Mouse (Mus musculus) forebrain, embryonic 11.5 days (tissue): ENCODE data around the gene Adam19. TPM values are rescaled to one million over a fixed set of nuclear protein-coding genes. Genes with fewer than 3 reads are reported as not detected.

Experiments
- ATAC-seq: fragments of 200-750 bp; cut with Nextera tagmentation; replicated peaks from 2 replicates; pipeline ENCODE4 v1.8.0; 2017; ENCODE audit warnings: moderate TSS enrichment; ENCODE audit not compliant: low FRiP score
- DNase-seq: peaks from one replicate; pipeline ENCODE4 v3.0.0-alpha.2; 2017; ENCODE audit warnings: low spot score
- H3K27ac ChIP-seq: fragments of 300-500 bp; sonication (generic); 2 replicates; pipeline ENCODE4 v1.5.1; 2014; ENCODE audit warnings: low read depth, low read length
- H3K27me3 ChIP-seq: fragments of 300-500 bp; sonication (generic); 2 replicates; pipeline ENCODE4 v1.6.1; 2014; ENCODE audit warnings: mild to moderate bottlenecking, low read length, mixed read lengths; ENCODE audit not compliant: control insufficient read depth, insufficient read depth
- H3K36me3 ChIP-seq: fragments of 300-500 bp; sonication (generic); 2 replicates; pipeline ENCODE4 v1.6.1; 2014; ENCODE audit warnings: mild to moderate bottlenecking, low read length, moderate library complexity, mixed read lengths; ENCODE audit not compliant: control insufficient read depth, insufficient read depth
- H3K4me1 ChIP-seq: fragments of 300-500 bp; sonication (generic); replicated peaks from 2 replicates; pipeline ENCODE4 v1.6.1; 2014; ENCODE audit warnings: low read length, mixed read lengths; ENCODE audit not compliant: control insufficient read depth, insufficient read depth
- H3K4me2 ChIP-seq: fragments of 300-500 bp; sonication (generic); 2 replicates; pipeline ENCODE4 v1.6.1; 2014; ENCODE audit warnings: low read depth, mild to moderate bottlenecking, low read length, moderate library complexity, mixed read lengths; ENCODE audit not compliant: severe bottlenecking
- H3K4me3 ChIP-seq: fragments of 300-500 bp; sonication (generic); 2 replicates; pipeline ENCODE4 v1.5.1; 2014; ENCODE audit warnings: low read depth, low read length
- H3K9ac ChIP-seq: fragments of 300-500 bp; sonication (generic); 2 replicates; pipeline ENCODE4 v1.6.1; 2014; ENCODE audit warnings: low read length
- H3K9me3 ChIP-seq: fragments of 300-500 bp; sonication (generic); 2 replicates; pipeline ENCODE4 v1.6.1; 2016; ENCODE audit warnings: low read length, mixed read lengths; ENCODE audit not compliant: control insufficient read depth
- WGBS: fragments of 180-500 bp; shearing (Covaris S2); extraction: QIAGEN DNeasy Blood & Tissue Kit; methylation state at CpG from one replicate; pipeline ENCODE4 v1.1.7; 2014; 5-methylcytosine and 5-hydroxymethylcytosine counted together
- polyA plus RNA-seq: library from polyadenylated mRNA; unstranded; fragments of >200 nt; fragmentation: Nextera tagmentation; extraction: Ambion mirVana; gene quantifications from 2 replicates; pipeline ENCODE4 v1.2.1, GENCODE M21; 2014

Adam19 gene
- polyA plus RNA-seq, 1 experiment from 2014 or later: 7.9 TPM

DNA sequence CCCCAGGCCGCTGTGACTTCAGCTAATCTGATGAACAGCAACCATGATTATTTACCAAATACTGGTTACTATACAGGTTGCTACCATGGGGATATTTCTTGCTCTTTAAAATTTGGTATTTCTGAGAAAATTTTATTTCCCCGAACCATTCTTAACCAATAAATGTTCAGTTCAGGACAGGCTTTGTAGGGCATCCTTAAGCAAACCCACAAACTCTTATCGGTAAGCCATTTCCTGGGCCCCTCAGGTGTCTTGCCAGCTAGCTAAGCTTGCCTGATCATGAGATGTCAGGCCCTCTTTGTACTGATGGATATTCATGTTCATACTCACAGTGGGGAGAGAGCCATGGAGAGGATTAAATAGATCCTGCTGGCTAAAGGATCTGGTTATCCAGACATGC lies 30.7 kb downstream of the Adam19 start:
- H3K9ac ChIP-seq: no peak overlapping the region
- H3K36me3 ChIP-seq: no peaks in the 10 kb centered on the region
- DNase-seq: no peak
- H3K9me3 ChIP-seq: no peaks in the 10 kb centered on the region
- no peak overlapping the region for H3K4me2 ChIP-seq
- H3K27me3 ChIP-seq: no peaks in the 10 kb centered on the region
- ATAC-seq: no peak
- WGBS: 96% methylated on average over 3 of the region's 3 CpGs
- no peak overlapping the region for H3K4me3 ChIP-seq
- no peak overlapping the region for H3K27ac ChIP-seq
- H3K4me1 ChIP-seq: no peaks in the 10 kb centered on the region

DNA sequence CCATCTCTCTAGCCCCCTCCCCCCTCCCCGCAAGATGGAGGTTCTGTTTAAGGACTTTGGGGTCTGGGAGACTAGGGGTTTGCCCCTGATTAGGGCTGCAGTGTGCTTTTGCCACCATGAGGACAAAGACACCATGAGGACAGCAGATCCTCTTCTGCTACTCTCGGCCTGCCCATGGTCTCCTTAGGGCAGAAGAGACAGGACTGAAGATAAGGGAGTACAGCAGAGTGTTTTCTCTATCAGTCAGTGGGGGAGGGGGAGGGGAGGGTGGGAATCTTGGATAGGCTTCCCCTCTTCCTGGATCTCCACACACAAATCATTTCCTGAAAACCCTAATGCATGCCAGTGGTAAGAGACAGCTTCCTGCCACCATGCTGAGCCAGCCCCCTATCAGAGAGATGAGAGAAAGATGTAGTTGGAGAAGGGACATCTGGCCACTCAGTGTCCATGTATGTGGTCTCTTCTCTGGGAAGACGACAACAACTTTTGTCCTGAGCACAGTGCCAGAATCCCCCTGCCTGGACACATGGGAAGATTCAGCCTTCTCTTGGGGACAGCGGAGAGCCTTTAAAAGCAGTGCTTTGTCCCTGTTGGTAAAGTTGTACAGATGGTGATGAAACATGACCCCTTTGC lies 33.4 kb downstream of the Adam19 start:
- Histone ChIP-seq H3K36me3 (no peaks in the 10 kb centered on the region), H3K4me2 (no peak overlapping the region), H3K27me3 (no peaks in the 10 kb centered on the region), H3K4me3 (no peak overlapping the region), H3K9me3 (no peaks in the 10 kb centered on the region), H3K4me1 (no peaks in the 10 kb centered on the region), H3K9ac (no peak overlapping the region), H3K27ac (no peak overlapping the region)
- 83% methylated on average over 4 of the region's 4 CpGs for WGBS
- ATAC-seq (no peak), DNase-seq (no peak)

DNA sequence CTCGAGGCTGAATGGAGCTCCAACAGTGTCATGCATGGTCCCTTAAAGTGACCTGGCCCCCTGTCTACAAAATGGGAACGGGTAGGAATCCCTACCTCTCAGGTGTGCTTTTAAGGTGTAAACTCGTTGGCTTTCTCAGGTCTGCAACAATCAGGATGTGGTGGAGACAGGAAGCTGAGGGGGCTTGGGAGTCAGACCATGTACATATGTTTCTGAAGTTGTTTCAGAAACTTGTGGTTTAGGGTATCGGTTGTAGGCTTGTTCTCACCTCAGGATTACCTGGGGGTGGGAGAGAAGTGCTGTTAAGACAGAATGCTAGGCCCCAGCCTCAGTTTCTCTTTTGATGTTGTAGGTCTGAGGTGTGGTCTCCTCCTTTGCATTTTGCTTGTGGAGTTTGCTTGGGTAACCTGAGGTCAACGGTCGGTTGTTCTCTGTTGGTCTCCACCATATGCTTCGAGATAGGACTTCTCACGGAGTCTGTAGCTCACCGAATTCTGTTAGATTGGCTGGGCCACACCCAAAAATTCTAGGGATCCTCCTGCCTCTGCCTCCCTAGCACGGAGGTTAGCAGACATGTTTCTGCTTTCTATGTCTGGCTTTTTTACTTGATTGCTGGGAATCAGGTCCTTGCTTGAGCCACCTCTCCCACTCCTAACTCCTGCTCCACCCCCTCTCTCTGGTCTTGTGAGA lies 34.4 kb downstream of the Adam19 start:
- Histone ChIP-seq H3K4me3 (no peak overlapping the region), H3K9ac (no peak overlapping the region), H3K27me3 (no peaks in the 10 kb centered on the region), H3K36me3 (no peaks in the 10 kb centered on the region), H3K4me2 (no peak overlapping the region), H3K4me1 (no peaks in the 10 kb centered on the region), H3K9me3 (no peaks in the 10 kb centered on the region), H3K27ac (no peak overlapping the region)
- DNase-seq (no peak), ATAC-seq (no peak)
- 89% methylated on average over 10 of the region's 10 CpGs for WGBS

DNA sequence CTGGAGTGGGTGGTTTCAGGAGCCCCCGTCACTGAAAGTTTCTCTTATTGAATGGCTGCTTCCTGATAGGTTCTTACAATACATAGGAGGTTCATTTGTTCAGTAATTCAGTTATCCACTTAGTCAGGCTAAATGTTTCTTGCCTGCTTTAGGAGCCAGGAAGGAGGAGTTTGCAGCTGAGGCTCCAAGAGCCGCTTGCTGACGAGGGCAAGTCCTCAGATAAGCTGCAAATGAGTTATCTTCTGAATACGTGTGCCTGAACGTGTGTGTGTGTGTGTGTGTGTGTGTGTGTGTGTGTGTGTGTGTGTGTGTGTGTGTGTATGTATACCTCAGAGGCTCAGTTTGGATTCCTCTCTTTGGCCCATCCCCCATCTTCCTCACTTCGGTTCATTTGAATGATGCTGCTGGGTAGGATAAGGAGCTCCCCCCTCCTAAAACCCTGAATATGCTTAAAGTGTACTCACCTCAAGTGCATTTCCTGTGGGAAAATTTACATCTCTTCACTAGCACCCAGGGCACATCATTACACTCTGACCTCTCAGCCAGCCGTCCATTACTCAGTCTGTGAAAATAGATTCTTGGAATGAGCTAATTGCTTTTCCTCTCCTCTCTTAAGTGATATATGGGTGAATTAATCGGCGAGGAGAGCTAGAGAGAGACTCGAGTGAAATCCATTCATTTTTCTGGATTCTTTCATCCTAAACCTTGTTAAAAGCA lies 35.3 kb downstream of the Adam19 start:
- Histone ChIP-seq H3K4me2 (no peak overlapping the region), H3K4me3 (no peak overlapping the region), H3K9ac (no peak overlapping the region), H3K27me3 (no peaks in the 10 kb centered on the region), H3K9me3 (no peaks in the 10 kb centered on the region), H3K36me3 (no peaks in the 10 kb centered on the region), H3K4me1 (no peaks in the 10 kb centered on the region), H3K27ac (no peak overlapping the region)
- 77% methylated on average over 10 of the region's 10 CpGs for WGBS
- no peak for DNase-seq
- ATAC-seq: no peak

DNA sequence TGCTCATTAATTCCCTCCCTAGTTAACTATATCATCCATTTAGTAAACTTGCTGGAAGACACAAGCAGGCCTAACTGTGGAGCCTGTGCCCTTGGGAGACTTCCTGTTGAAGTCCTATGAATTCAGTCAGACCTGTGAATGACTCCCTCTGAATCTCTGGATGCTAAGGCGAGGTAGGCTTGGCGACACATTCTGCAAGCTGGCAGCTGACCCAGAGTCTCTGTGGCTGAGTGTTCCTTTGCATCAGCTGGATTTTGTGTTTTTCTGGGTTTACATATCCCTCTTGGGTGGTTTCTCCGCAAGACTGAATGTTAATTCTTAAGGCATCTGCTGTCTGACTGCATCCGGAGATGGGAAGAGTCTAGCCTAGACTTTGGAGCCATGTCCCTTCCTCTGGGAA lies 36.3 kb downstream of the Adam19 start:
- Histone ChIP-seq H3K36me3 (no peaks in the 10 kb centered on the region), H3K9me3 (no peaks in the 10 kb centered on the region), H3K4me3 (no peak overlapping the region), H3K4me1 (no peaks in the 10 kb centered on the region), H3K9ac (no peak overlapping the region), H3K4me2 (no peak overlapping the region), H3K27me3 (no peaks in the 10 kb centered on the region), H3K27ac (no peak overlapping the region)
- DNase-seq (no peak), ATAC-seq (no peak)
- whole genome bisulfite sequencing: 91% methylated on average over 4 of the region's 4 CpGs

DNA sequence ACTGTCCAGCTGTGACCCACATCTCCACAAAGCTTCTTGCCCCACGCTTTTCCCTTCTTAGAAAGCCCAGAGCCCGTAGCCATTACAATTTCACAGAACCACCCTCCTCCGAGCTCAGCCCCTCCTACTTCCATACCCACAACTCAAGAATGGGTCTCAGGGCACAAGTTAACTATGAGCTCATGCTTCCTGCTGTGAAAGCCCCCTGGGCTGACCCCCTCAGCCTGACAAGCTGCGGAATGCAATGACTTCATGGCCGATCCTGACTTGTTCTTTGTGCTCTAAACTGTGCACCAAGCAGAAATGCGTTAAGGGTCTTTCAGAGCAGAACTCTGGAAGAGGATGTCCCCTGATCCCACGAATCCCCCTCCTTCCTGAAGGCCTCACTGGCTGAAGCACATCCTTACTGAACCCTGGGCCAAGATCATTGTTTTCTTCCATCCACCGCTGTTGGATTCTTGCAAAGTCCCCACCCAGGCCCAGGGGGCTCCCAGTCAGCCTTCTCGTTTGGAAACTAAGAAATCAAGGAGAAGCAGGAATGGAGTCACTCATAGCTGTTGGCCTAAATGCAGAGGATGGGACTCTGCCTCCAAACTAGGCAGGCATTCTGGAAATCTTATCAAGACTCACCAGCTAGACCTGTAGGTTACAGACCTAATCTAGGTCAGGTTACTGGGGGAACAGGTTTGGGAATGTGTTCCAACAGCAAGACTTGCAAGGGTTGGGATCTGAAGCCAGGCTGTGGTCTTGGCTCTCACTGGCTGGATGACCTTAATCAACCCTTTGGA lies 39.9 kb downstream of the Adam19 start:
- Histone ChIP-seq H3K9me3 (no peaks in the 10 kb centered on the region), H3K4me1 (no peaks in the 10 kb centered on the region), H3K27me3 (no peaks in the 10 kb centered on the region), H3K4me2 (no peak overlapping the region), H3K4me3 (no peak overlapping the region), H3K9ac (no peak overlapping the region), H3K36me3 (no peaks in the 10 kb centered on the region), H3K27ac (no peak overlapping the region)
- ATAC-seq: no peak
- 69% methylated on average over 9 of the region's 9 CpGs for WGBS
- DNase-seq: no peak

DNA sequence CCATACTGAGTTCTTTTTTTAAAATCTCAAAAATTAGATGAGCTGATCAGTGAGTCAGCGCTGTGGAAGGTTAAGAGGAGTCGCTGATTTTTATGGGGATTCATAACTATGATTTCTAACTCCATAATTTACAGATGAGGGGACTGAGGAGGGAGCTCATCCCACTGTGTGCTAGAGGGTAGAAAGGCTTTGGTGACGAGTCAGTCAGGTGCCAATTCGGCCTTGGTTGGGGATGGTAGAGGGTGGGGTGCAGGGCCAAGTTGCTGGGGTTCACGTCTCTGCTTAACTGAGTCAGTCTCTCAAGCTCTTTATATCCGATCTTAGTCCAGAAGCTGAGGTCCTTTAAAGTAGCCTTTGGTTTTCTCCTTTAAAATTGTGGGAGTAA lies 40.5 kb downstream of the Adam19 start:
- no peak overlapping the region for H3K9ac ChIP-seq
- ATAC-seq: no peak
- no peaks in the 10 kb centered on the region for H3K4me1 ChIP-seq
- no peak overlapping the region for H3K4me3 ChIP-seq
- H3K9me3 ChIP-seq: no peaks in the 10 kb centered on the region
- no peak overlapping the region for H3K4me2 ChIP-seq
- 89% methylated on average over 6 of the region's 6 CpGs for WGBS
- DNase-seq: no peak
- no peaks in the 10 kb centered on the region for H3K27me3 ChIP-seq
- H3K36me3 ChIP-seq: no peaks in the 10 kb centered on the region
- no peak overlapping the region for H3K27ac ChIP-seq

DNA sequence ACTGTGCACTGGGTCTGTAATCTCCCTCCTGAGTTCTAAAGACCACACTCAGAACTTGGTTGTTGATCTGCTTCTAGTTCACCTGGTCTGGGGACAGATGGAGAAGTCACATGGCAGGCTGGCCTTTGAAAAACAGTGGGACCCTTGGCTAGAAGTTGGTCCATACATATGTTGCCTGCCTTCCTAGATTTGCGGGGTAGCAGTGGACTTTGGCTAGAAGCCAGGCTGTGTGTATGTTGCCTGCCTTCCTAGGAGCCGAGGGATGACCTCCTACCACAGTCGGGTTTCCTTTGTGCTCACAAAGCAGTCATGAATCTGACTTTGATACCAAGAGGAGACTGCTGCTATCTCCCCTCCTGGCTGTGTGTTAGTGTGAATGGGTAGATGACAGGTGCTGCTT lies 41.3 kb downstream of the Adam19 start:
- no peak overlapping the region for H3K27ac ChIP-seq
- no peaks in the 10 kb centered on the region for H3K27me3 ChIP-seq
- H3K36me3 ChIP-seq: no peaks in the 10 kb centered on the region
- WGBS: 93% methylated on average over 3 of the region's 3 CpGs
- no peak overlapping the region for H3K9ac ChIP-seq
- ATAC-seq (no peak), DNase-seq (no peak)
- no peaks in the 10 kb centered on the region for H3K4me1 ChIP-seq
- no peaks in the 10 kb centered on the region for H3K9me3 ChIP-seq
- no peak overlapping the region for H3K4me3 ChIP-seq
- H3K4me2 ChIP-seq: no peak overlapping the region
